In the genomic region with DNA sequence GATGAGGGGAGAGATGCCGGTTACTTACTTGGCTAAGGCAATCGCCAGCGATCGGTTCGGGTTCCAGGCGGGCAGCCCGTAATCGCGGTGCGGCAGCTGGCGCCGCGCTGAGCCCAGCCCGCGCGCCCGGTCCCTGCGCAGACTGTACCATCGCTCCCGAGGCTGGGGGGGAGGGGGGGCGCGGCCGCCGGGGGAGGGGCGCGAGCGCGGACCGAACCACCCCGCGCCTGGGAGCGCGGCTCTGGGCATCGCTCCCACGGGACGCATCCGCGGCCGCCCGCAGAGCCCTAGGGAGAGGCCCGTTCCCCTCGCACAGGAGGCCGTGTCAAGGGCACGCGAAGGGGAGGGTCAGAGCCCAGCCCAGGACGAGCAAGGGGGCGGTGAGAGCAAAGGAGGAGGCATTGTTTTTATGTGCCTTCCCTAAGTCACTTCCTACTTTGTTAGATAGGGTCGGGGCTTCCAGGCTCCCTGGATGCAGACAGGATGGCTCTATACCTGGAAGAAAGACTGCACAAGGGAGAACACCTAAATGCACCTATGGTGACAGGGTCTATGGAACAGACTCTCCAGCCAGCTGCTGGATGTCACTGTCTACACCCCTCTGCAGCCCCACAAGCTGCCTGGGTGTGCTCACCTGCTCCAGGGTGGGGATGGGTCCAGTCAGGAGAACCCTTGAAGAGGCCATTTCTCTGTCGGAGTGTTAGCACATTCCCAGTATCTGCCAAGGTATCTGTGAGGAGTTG, we compare ENCODE assay signal across 9 mouse cellular contexts.
DNase-seq lines count a peak whose midpoint lies in the region; ATAC-seq lines count a peak whose summit lies in the region.
"Had no signal": no experiment of that assay in that cellular context is flagged by ENCODE, and none has a peak within 500 bp of the region (broad histone marks: within the 10 kb centered on the region; RNA-seq: fewer than 3 reads in every experiment).

No protein-coding gene starts in this region.

- no peak overlapping the region for H3K27ac ChIP-seq in heart, embryonic 13.5 days (replicated peaks)
- H3K27ac ChIP-seq in forebrain, embryonic 10.5 days = peak overlapping the region; percentile 82
- peak overlapping the region; percentile 87 for H3K27ac ChIP-seq in midbrain, embryonic 16.5 days (ENCODE audit: low read length)

- H3K9ac ChIP-seq in heart, embryonic 13.5 days = peak overlapping the region; percentile 62; the same call in 1 of the 2 replicates
- peak overlapping the region; percentile 83 for H3K9ac ChIP-seq in midbrain, embryonic 16.5 days (ENCODE audit: low read depth, low read length)

- H3K4me3 ChIP-seq in heart, embryonic 13.5 days = peak overlapping the region; percentile 48
- peak overlapping the region; percentile 60 for H3K4me3 ChIP-seq in forebrain, embryonic 10.5 days
- H3K4me3 ChIP-seq in midbrain, embryonic 16.5 days (ENCODE audit: low read depth, low read length) = peak overlapping the region; percentile 68

- H3K36me3 ChIP-seq in heart, embryonic 13.5 days = no peaks in the 10 kb centered on the region
- no peaks in the 10 kb centered on the region for H3K36me3 ChIP-seq in forebrain, embryonic 10.5 days (replicated peaks)
- H3K36me3 ChIP-seq in midbrain, embryonic 16.5 days (ENCODE audit: control insufficient read depth, insufficient read depth, low read length) = no peaks in the 10 kb centered on the region
- H3K36me3 ChIP-seq: G1E had no signal

- intact Hi-C loops in heart, postnatal 10 days (cut with DNase I) = no loop called here

- peaks cover 92% of the 10 kb centered on the region for H3K27me3 ChIP-seq in heart, embryonic 13.5 days (replicated peaks)
- peaks cover 61% of the 10 kb centered on the region for H3K27me3 ChIP-seq in forebrain, embryonic 10.5 days (ENCODE audit: poor library complexity, severe bottlenecking)
- no peaks in the 10 kb centered on the region; the same call in 1 of the 2 replicates for H3K27me3 ChIP-seq in midbrain, embryonic 16.5 days (ENCODE audit: control insufficient read depth, insufficient read depth, low read depth, low read length)

- no peaks in the 10 kb centered on the region for H3K9me3 ChIP-seq in heart, embryonic 13.5 days
- no peaks in the 10 kb centered on the region for H3K9me3 ChIP-seq in forebrain, embryonic 10.5 days
- no peaks in the 10 kb centered on the region for H3K9me3 ChIP-seq in midbrain, embryonic 16.5 days (replicated peaks; ENCODE audit: control insufficient read depth, low read length, poor library complexity, severe bottlenecking)

- DNase-seq in heart, postnatal 10 days = no peak
- DNase-seq in adrenal gland, postnatal 25 days = peak; percentile 17
- DNase-seq in forebrain, embryonic 10.5 days (ENCODE audit: extremely low spot score, low spot score) = peak; percentile 57
- DNase-seq in layer of hippocampus, postnatal 36 days = peak; percentile 55 to 64
- no peak for DNase-seq in thymus, postnatal 0 days (ENCODE audit: low spot score)

- WGBS in heart, embryonic 13.5 days = under 1% methylated on average over 40 of the region's 49 CpGs
- WGBS in forebrain, embryonic 10.5 days = under 1% methylated on average over 49 of the region's 49 CpGs
- WGBS in midbrain, embryonic 16.5 days = under 1% methylated on average over 39 of the region's 49 CpGs

- no peak for ATAC-seq in heart, embryonic 13.5 days (ENCODE audit: extremely low read depth, insufficient number of reproducible peaks, low FRiP score, low TSS enrichment)
- peak; percentile 78 for ATAC-seq in midbrain, embryonic 16.5 days
- ATAC-seq in activated CD4-positive, CD25-positive, alpha-beta regulatory T cell, adult 4 months = no peak

- peak overlapping the region; percentile 68 for H3K4me2 ChIP-seq in heart, embryonic 13.5 days
- H3K4me2 ChIP-seq in midbrain, embryonic 16.5 days (ENCODE audit: low read length) = peak overlapping the region; percentile 60

- 0 out of 2 replicates have a peak, but pooled peaks cover 2% of the 10 kb centered on the region for H3K4me1 ChIP-seq in heart, embryonic 13.5 days
- peaks cover 34% of the 10 kb centered on the region for H3K4me1 ChIP-seq in forebrain, embryonic 10.5 days
- peaks cover 22% of the 10 kb centered on the region for H3K4me1 ChIP-seq in midbrain, embryonic 16.5 days (ENCODE audit: control insufficient read depth, insufficient read depth, low read length)

Comparison
In these comparisons a context has a peak if more than half of its experiments do, and no peak if none do; other contexts are left out.
1. DNase-seq: peak in adrenal gland, postnatal 25 days (single experiment), forebrain, embryonic 10.5 days (single experiment) and layer of hippocampus, postnatal 36 days (2 of 2); none in heart, postnatal 10 days (0 of 2) and thymus, postnatal 0 days (single experiment).
2. Peak in every context shown above with its lines, with median percentiles within 50 percentile points of each other: H3K4me3 ChIP-seq.